Mouse (Mus musculus): ENCODE data around the gene Wnt6. TPM values are rescaled to one million over a fixed set of nuclear protein-coding genes. Genes with fewer than 3 reads are reported as not detected.

The Wnt6 gene
- total RNA-seq, 2 experiments from 2014 or later = 2.0 to 2.8 TPM

GRCm38 (mm10) chr1:74771931-74772620 lies 384 bp downstream of the Wnt6 start:
- intact Hi-C loops (cut with DNase I) = no loop called here
- DNase-seq (ENCODE audit: low spot score in 2 of 2) = no peak

GRCm38 (mm10) chr1:74773136-74773535 lies 1.4 kb downstream of the Wnt6 start:
- peak; percentile 46 to 62 for DNase-seq (ENCODE audit: low spot score in 2 of 2)
- intact Hi-C loops (cut with DNase I) = no loop called here

GRCm38 (mm10) chr1:74774062-74774461 lies 2.4 kb downstream of the Wnt6 start:
- no peak for DNase-seq (ENCODE audit: low spot score in 2 of 2)
- intact Hi-C loops (cut with DNase I) = no loop called here

- intact Hi-C loops (cut with DNase I) = no loop called here
- DNase-seq (ENCODE audit: low spot score in 2 of 2) = no peak
Observed at GRCm38 (mm10) chr1:74775816-74776215, 4.1 kb downstream of the Wnt6 start.

GRCm38 (mm10) chr1:74778934-74779486 lies 7.3 kb downstream of the Wnt6 start:
- intact Hi-C loops (cut with DNase I) = no loop called here
- no peak for DNase-seq (ENCODE audit: low spot score in 2 of 2)

GRCm38 (mm10) chr1:74782045-74782444 lies 10.4 kb downstream of the Wnt6 start:
- intact Hi-C loops (cut with DNase I) = no loop called here
- no peak for DNase-seq (ENCODE audit: low spot score in 2 of 2)

GRCm38 (mm10) chr1:74783554-74783953 lies 11.9 kb downstream of the Wnt6 start:
- intact Hi-C loops (cut with DNase I) = no loop called here

GRCm38 (mm10) chr1:74784041-74784759 lies 12.5 kb downstream of the Wnt6 start:
- DNase-seq (ENCODE audit: low spot score in 2 of 2) = peak in 1 of 2 experiments; percentile 52
- intact Hi-C loops (cut with DNase I) = no loop called here

More at GRCm38 (mm10) chr1:74783554-74783953, 11.9 kb downstream of the Wnt6 start:
- DNase-seq (ENCODE audit: low spot score in 2 of 2) = no peak

GRCm38 (mm10) chr1:74787846-74788245 lies 16.2 kb downstream of the Wnt6 start:
- DNase-seq (ENCODE audit: low spot score in 2 of 2) = peak; percentile 90 to 93
- intact Hi-C loops (cut with DNase I) = loop anchor here (2.0 kb wide), 1 partner anchor 21 kb away; no protein-coding TSS in a partner anchor

- no peak for DNase-seq (ENCODE audit: low spot score in 2 of 2)
- intact Hi-C loops (cut with DNase I) = loop anchor here (2.0 kb wide), 1 partner anchor 20 kb away; no protein-coding TSS in a partner anchor
Observed at GRCm38 (mm10) chr1:74788603-74789176, 17.0 kb downstream of the Wnt6 start.

- DNase-seq (ENCODE audit: low spot score in 2 of 2) = no peak
- intact Hi-C loops (cut with DNase I) = no loop called here
Observed at GRCm38 (mm10) chr1:74790095-74790494, 18.4 kb downstream of the Wnt6 start.

- DNase-seq (ENCODE audit: low spot score in 2 of 2) = no peak
- intact Hi-C loops (cut with DNase I) = no loop called here
Observed at GRCm38 (mm10) chr1:74791249-74791648, 19.6 kb downstream of the Wnt6 start, which contains the start of gene Wnt10a. TSS of gene Wnt10a (plus strand) at chr1:74791516.

- no peak for DNase-seq (ENCODE audit: low spot score in 2 of 2)
- intact Hi-C loops (cut with DNase I) = no loop called here
Observed at GRCm38 (mm10) chr1:74792831-74793660, 21.4 kb downstream of the Wnt6 start.

- intact Hi-C loops (cut with DNase I) = no loop called here
Observed at GRCm38 (mm10) chr1:74794487-74795144, 22.9 kb downstream of the Wnt6 start.

GRCm38 (mm10) chr1:74795145-74795529 lies 23.4 kb downstream of the Wnt6 start:
- no peak for DNase-seq (ENCODE audit: low spot score in 2 of 2)
- intact Hi-C loops (cut with DNase I) = no loop called here

More at GRCm38 (mm10) chr1:74794487-74795144, 22.9 kb downstream of the Wnt6 start:
- DNase-seq (ENCODE audit: low spot score in 2 of 2) = no peak

- peak in 1 of 2 experiments; percentile 44 for DNase-seq (ENCODE audit: low spot score in 2 of 2)
Observed at GRCm38 (mm10) chr1:74797459-74797858, 25.8 kb downstream of the Wnt6 start.

GRCm38 (mm10) chr1:74800424-74800888 lies 28.8 kb downstream of the Wnt6 start:
- intact Hi-C loops (cut with DNase I) = no loop called here
- peak; percentile 49 to 63 for DNase-seq (ENCODE audit: low spot score in 2 of 2)

More at GRCm38 (mm10) chr1:74797459-74797858, 25.8 kb downstream of the Wnt6 start:
- intact Hi-C loops (cut with DNase I) = no loop called here

- intact Hi-C loops (cut with DNase I) = no loop called here
- DNase-seq (ENCODE audit: low spot score in 2 of 2) = no peak
Observed at GRCm38 (mm10) chr1:74801631-74802140, 30.0 kb downstream of the Wnt6 start.
